Mouse (Mus musculus) fibroblast of lung, adult 2 months (primary cell): Measurements from ENCODE around the gene Ncoa3.
"Not testable (repeated sequence)": the region's sequence is repeated elsewhere in the genome, so short reads cannot be mapped to it uniquely, and the experiment has no call there.

Experiments used
- DNase-seq: peaks from one replicate; pipeline ENCODE4 v3.0.0-alpha.2; 2011; ENCODE audit warnings: low read depth

The Ncoa3 gene

DNA sequence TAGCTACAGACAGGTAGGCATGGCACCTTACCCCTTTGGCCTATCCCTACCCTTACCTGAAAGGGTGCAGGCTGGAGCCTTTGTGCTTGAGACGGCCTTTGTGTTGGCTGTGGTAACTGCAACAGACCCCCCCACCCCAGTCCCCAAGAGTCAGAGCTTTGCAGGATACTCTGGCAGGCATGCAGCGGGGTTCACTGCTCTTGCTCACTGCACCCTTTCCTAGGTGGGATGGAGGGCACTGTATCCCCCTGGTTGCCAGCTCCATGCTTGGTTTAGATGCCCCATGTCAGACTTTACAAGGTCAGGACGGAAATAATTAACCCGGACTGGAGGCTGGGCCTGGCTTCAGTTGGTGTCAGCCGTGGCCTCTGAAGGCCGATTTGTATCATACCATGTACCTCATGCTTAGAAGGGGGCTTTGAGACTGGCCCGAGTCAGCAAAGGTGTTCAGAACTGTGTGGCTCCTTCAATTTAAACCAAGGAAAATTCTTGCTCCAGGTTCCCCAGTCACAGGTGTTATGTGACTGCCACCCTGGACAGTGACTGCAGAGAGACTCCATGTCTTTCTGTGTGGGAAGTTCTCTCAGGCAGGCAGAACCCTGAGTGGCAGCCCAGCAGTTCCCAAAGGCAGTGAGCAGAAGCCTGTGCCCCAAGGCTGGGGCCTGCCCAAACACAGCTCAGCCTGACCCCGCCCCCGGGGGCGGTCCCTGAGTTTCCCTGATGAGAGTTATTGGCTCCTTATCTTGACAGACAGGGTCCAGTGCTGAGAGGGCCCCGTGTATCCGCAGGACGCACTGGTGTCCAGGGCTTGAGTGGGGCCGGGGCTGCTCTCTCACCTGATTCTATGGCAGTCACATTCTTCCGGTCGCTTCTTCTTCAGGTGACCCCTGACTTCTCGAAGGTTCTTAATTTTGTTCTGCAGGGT lies 87.8 kb downstream of the Ncoa3 start:
- peak; percentile 40 for DNase-seq

DNA sequence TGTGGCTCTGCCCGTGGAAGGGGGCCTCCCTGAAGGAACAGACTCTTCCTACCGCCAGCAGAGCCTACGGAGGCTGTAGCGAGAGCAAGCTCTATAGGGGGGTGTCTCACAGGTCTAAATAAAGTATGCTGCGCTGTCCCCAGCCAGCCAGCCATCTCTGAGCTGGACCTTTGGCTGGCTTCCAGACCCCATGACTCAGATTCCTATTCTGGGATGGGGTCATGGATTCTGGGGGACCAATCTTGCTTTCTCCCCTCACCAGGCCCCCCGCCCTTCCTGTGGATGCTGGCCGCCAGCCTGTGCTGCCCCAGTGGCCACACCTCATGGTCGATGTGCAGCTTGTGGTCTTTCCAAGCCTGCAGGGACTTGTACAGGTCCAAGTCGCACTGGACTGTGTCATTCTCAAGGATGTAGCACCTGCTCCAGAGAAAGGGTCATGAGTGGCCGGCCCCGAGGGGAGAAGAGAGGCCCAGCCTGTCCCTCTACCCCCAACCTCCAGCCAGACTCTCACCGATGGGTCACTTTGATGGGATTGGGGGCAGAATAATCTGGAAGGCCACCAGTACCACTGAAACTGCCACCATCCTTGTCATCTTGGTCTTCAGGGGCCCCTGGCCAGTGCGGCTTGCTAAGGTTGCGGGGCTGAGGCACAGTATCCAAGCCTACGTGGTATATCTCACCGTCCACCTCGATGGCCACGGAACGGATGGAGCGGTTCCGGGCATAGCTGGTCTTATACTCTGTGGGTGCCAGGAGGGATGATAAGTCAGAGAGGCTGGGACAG lies 88.7 kb downstream of the Ncoa3 start:
- no peak for DNase-seq

DNA sequence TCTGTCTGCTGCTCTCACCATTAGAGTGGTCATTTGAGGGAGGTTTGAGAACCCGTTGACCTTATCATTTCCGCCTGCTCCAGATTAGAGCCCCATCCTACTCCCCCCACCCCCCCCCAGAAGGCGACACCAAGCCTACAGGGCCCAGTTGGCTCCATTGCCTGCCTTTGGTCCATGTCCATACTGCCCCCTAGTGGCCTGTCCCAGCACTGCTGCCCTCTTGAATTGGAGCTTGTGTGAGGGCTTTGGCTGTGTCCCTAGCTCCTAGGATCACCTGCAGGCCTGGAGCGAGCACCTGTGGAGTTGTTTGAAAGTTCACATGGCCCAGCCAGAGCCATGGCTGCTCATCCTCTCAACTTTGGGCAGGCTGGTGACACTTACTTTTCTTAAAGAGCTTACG lies 89.8 kb downstream of the Ncoa3 start:
- no peak for DNase-seq

DNA sequence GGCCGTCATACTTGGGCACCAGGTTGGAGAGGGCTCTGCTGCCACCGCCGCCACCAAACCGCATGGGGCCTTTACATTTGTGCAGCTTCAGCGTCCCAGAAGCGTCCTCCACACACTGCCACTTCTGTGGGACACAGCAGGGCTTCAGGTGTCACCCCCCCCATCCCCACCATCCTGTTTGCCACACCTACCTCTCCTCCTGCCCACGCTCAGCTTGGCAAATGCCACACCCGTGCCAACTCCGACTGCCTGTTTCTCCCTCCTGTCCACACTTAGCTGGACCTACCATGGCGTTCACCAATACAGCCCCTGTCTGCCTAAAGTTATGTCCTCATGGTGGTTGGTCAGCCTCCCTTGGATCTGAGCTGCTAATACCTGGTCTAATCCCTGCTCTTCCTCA lies 90.2 kb downstream of the Ncoa3 start:
- no peak for DNase-seq

DNA sequence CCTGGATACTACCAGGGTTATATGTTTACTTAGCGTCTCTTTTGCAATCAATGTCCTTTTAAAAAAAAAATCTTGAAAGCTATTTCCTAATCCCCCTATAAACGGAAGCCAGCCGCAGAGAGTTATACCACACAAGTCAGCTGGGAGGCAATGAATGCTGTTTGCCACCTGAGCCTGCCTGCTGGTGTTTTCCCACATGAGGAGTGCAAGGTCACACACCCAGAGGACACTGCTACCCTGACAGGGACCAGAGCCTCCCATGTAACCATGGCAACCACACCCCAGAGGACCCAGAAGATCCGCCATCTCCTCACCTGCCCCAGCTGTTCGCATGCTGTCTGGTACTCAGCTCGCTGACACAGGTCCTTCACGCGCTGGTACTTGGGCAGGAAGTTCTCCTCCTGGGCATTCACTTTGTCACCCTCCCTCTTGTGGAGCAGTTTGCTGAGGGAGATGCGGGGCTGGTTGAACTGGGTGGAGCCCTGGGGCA lies 91.2 kb downstream of the Ncoa3 start:
- DNase-seq: no peak

DNA sequence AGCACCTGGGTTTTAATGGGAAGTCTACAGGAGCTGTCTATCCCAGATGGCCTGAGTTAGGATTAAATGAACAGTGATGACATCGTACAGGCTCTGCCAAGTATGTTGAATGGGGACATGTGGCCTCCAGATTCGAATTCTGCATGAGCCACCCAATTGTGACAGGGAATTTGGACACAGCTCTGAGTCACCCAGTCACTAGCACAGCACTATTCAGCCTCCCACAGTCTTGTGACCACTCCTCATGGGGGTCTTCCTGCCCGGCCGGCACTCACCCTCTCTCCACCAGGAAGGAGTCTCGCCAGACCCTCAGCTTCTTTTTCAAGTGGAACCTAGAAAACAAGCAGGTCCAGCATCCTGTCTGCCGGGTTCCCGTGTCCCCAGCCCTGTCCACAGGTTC lies 91.7 kb downstream of the Ncoa3 start:
- no peak for DNase-seq

DNA sequence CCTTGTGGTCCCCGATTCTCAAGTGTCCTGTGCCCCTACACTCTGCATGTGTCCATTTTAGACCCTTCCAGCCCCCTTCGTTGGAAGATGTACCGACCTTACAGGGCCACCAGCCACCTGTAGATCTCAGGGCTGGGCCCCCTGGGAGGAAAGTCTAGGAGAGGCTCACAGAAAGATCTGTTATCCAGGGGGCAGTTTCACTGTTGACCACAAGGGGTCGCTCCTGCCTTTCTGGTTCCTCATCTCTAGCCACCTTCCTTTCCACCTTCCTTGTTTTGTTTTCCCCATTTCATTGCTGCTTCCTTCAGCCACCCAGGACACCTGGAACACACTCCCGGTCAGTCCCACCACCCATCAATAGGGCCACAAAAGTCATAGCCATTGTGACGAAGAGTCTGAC lies 92.5 kb downstream of the Ncoa3 start:
- DNase-seq: not testable (repeated sequence)

DNA sequence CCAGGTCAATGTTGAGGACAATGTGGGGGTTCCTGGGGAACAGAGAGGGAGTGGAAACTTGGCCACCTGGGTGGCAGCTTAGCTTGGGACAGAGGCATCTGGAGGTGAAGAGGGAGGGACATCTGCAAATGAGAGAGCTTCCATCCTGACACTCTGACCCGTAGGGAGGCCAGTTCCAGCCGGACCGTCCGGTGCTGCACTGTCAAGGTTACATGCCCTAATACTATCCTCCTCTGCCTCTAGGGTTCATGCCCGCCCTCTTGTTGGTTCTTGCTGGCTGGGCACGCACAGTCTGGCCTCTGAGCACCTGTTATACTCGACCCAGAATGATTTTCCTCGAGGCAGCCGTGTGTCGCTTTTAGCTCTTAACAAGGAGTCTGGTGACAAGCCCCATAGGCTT lies 93.3 kb downstream of the Ncoa3 start:
- DNase-seq: no peak

DNA sequence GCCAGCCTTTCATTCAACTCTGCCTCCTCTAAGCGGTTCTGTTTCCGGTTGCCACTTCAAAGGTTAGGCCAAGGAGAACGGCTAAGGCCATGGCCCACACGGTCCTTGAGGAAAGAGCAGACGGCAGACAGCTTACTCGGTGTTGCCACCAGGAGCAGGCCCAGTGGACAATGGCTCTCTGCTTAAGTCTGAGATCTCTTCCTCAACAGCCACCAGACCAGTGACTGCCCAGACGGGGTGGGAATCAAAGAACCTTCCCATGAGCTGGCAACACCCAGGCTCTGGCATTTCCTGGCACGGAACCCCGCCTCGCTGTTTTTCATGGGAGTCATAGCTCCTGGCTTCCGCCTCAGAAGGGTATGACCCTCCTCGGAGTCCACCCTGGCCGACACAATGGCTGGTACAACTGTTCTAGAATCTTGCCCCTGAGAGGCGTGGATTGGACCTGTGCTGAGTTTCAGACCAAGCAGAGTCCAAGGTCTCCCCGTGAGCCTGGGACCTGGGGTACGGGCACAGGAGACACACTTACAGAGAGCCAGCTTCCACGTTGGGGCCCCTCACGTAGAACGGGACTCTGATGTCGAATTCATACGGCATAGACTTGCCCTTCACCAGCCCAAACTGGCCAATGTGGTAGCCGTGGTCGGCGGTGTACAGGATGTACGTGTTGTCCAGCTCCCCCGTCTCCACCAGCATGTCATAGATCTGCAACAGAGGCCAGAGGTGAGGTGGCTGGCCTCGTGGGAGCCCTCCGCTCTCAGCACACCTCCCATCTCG lies 94.2 kb downstream of the Ncoa3 start:
- DNase-seq: peak; percentile 69

DNA sequence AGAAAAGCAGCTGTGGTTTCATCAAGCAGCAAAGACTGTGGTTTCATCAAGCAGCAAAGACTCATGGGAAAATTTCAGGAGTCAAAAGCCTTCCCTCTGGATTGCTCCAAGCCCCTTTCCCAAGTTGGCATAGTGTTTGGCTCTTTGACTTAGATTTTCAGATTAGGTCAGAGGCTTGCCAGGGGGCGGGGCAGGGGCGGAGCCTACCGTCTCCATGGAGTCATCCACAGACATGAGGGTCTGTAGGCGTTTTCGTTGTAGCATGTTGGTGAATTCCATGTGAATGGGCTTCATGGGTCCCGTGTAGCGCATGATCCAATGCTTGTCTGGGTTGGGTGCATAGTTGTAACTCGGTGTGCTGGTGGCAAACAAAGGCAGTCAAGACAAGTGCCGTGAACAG lies 96.6 kb downstream of the Ncoa3 start:
- DNase-seq: no peak

DNA sequence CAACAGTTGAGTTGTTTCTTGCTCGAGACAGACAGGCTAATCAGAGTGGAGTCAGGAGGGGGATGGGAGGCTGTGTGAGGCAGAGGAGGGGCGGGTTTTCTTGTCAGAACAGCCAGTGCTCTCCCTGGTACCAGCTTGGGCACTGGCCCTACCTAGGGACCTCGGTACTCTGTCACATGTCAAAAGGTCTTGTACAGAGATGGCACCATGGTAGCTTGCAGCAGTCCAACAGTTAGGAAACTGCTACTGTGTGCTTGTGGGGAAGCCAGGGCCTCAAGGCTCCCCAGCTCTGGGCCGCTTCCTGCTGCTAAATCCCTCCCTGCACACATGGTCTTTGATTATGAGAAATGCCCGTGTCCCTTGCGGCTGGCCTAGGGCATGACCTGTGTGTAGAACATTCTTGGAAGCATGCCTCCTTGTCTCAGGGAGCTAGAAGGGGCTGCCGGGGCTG lies 97.7 kb downstream of the Ncoa3 start:
- no peak for DNase-seq

DNA sequence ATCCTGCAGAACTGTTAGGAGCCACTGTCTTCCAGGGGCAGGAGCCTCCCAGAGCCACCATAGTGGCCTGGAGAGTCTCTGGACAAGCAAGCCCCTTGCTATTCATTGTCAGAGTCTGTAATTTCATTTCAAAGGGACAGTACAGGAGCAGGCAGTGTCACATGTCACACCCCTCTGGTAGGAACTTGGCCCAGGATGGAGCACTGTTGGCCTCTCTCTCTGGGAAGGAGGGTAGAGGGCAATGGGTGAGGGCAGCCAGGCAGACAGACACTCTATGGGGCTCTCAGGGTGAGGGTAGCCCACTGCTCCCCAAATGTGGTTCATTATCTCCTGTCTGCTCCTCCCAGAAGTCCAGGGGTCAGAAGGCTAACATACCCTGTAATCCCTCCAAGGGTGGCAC lies 99.2 kb downstream of the Ncoa3 start:
- no peak for DNase-seq

DNA sequence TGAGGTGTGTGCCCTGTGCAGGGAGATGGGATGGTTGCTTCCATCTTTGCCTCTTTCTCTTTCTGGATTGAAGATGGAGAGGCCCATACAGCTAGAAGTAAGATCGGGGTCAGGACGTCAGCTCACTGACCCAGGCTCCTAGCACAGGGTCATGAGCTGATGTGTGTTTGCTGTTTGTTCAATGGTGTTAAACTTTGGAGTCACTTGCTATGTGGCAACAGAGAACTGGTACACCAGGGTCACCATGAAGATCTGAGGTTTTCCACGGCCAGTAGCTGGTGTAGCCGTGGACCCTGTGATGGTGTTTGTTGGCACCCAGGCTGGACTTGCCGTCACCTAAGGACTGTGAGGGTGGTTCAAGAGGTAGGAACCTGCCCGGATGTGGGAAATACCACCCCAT lies 100.0 kb downstream of the Ncoa3 start:
- no peak for DNase-seq

DNA sequence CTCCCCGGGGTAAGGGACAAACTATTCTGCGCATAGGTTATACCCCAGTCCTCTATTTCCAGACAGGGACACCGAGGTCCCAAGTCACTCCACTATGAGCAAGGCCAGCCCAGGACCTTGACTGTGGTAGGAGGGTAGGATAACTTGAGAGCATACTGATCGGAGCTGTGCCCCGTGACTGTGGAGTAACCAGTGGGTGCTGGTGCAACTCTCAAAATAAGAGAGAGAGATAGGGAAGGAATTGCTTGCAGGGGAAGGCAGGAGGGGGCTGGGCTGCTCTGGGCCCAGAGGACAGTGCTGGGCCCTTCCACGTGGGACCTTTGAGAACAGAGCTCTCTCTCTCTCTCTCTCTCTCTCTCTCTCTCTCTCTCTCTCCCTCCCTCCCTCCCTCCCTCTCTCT lies 103.9 kb downstream of the Ncoa3 start:
- no peak for DNase-seq

DNA sequence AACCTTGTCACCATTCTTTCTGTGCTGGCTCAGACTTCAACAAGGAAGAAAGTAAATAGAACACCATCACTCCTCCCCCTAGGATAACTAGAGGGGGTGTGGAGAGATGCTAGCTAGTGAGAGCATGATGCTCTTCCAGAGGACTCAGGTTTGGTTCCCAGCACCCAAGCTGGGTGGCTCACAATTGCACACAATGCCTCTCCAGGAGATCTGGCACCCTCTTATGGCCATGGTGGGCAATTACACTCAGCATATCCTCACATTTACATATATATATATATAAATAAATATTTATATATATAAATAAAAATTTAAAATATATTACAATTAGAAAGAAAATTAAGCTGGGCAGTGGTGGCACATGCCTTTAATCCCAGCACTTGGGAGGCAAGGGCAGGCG lies 104.4 kb downstream of the Ncoa3 start:
- no peak for DNase-seq

DNA sequence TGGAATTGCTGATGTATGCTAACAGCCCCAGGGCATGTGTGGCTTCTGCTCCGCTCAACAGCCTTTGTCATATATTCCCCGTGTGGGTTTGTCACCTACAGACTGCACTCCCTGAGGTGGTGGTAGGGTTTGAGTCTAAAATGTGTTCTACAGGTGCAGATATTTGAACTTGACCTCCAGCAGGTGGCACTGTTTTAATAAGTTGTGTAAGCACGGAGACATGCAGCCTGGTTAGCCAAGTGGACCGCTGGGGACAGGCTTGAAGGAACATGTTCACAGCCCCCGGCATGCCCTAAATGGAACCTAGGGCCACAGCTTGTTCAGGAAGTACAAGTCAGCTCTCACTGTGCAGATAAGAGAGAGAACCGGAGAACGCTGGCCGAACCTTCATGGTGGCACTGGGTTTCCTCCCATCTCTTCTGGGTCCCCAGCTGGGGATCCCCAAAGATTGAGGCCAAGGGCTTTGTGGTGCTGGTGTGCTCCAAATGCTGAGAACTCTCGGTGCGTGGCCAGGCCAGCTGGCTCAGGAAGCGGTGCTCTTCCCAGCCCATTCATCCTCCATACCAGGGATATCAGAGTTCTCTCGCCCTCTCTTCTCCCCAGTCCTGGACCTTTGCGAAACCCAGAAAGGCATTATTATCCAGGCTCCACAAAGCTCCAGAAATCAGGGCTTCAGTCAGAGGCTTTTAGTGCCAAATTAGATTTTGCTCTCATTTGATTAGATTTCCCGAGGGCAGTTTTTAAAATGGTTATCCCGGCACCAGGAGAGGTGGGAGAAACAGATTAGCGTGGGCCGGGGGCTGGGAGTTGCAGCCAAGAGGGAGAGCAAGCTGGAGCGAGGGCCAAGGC lies 105.2 kb downstream of the Ncoa3 start:
- no peak for DNase-seq

DNA sequence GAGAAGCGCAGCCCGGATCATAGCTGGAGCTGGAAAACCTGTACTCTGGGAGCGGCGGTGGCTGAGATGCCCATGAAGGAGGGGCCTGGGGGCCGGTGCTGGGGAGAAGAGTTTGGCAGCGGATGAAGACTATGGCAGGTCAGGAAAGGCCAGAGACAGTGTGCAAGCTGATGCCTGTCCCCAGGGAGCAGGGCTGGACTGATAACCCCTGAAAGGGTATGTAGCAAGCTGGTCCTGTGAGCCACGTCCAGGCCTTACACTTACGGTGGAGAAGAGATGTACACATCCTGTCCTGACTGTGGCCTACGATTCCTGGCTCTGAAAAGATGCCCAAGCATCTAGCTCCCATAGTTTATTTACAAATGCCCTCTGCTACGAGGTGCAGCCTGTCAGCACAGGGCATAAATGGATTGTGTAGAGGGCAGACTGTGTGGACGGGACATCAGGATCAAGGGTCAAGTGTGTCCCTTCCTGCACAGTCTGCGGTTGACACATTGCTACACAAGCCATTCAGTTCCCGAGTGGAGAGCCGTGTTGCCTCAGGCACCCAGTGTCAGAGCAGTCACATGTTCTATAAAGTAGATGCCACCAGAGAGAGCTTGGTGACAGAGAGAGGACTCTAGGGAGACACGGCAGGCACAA lies 106.0 kb downstream of the Ncoa3 start:
- DNase-seq: no peak

DNA sequence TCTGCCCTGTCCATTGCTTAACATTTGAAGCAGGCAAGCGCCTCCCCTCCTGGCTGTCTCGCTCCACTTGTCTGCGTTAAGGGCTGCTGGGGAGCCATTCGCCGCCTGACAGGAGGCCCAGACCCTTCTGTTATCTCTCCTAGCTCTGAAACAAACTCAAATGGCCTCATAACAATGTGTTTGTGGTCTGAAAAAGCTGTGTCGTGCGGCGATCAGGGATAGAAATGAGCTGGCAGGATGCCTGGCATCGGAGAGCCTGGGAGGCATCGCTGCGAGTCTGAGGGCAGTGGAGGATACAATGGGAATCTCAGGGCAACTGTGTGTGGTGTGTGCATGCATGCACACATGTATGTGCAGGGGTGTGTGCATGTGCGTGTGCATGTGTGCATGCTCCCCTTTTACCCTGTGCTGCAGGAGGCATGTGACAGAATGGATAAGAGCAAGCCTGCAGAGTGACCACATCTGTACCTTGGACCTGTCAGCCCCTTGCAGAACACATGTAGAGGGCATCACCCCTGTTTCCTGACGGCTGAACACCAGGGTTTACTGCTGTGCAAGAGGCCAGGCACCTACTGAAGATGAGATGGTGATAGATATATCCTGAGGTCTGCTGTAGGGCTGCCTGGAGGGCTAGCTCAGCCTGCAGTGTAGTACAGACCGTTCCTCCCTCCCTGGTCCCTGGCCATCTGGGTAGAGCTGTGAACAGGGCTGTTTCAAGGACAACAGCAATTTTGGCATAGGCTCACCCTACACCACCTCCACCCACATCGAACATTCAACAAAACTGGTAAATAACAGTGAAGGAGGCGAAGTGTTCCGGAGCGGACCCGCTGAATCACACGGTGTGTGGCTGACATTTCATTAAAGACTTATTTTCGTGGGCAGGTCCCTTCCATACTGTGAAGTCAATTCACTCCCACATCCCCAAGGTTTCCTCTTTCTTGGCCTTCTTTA lies 108.2 kb downstream of the Ncoa3 start:
- DNase-seq: no peak

DNA sequence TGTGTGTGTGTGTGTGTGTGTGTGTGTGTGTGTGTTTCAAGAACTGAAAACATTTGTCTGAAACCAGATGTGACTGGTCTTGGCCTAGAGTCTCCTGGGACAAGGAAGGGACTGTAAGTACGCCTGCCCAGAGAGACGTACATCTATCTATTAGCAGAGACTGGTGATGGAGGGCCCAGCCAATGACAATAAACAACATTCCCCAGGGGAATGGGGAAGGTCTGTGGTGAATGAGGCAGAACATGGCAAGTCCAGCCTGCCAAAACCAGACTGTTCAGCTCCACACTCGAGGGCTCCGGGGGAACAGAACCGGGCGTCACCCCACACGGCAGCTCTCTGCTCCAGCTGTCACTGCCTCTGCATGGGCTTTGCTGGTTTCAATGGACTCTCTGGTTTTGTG lies 110.5 kb downstream of the Ncoa3 start:
- no peak for DNase-seq

DNA sequence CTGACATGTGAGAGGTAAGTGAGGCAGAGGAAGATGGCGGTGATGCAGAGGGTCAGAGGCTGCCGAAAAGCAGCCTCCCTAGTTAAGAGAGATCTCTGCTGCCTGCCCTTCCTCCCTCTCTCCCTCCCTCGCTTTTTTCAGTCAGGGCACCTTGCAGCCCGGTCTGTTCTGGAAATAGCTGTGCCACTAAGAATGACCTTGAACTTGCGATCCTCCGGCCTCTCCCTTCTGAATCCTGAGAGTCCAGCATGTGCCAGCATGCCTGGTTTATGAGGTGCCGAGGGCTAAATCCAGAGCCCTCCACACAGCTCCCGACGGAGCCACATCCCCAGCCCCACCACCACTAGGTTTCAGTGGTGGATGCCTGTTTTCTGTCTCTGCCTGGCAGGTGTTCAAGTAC lies 113.5 kb downstream of the Ncoa3 start:
- DNase-seq: no peak
